Mouse (Mus musculus): ENCODE measurements at regions not wholly inside any gene's neighbourhood (a gene's known extent, or its start where the extent isn't known, plus 50 kb on each side); places are given as distances from the start of the nearest gene placed in this dataset.

DNA sequence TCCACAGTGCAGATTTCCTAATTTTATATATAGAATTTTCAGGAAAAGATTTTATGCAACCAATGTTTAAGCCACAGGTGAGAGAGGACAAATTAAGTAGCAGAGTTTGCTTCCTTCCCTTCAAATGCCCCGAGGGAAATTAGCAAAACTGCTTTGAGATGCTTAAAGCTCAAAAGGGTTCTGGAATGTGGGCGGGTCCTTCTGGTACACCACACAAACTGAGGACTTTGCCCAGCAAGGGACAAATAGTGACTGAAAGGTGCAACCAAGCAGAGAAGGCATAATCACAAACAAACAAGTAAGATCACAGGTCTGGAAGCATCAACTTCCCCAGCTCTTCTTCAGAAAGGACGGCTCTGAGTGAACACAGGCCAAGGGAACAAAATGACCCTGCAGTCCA, 476.4 kb upstream of the Adamts5 start:
- peak; percentile 12 for DNase-seq (ENCODE audit: low read depth, low spot score)
- H3K9ac ChIP-seq (ENCODE audit: insufficient read depth, low read depth, low read length, poor library complexity, severe bottlenecking): no peak overlapping the region
- no peaks in the 10 kb centered on the region for H3K4me1 ChIP-seq (ENCODE audit: control insufficient read depth in 2 of 2, insufficient read depth in 2 of 2, low read length in 2 of 2, poor library complexity in 1 of 2)
- no peak overlapping the region for H3K27ac ChIP-seq (ENCODE audit: insufficient read depth, low read depth, low read length, poor library complexity, severe bottlenecking)
- in situ Hi-C loops (cut with MboI; ENCODE audit: low sequenced_read_pairs in 2 of 2, unreplicated experiment in 2 of 2): no loop called here
- H3K4me3 ChIP-seq (ENCODE audit: insufficient read depth in 1 of 2, low read depth in 1 of 2, low read length in 2 of 2, poor library complexity in 1 of 2, severe bottlenecking in 1 of 2): no peak overlapping the region
- H3K9me3 ChIP-seq (ENCODE audit: control insufficient read depth, insufficient read depth, low read depth, low read length): no peaks in the 10 kb centered on the region
- no peaks in the 10 kb centered on the region for H3K36me3 ChIP-seq (ENCODE audit: control insufficient read depth, insufficient read depth, low read length, poor library complexity, severe bottlenecking)
- TF ChIP-seq CHD2 (IDR thresholded peaks at IDR 0.05; ENCODE audit: low read depth, low read length) (no peak), ZC3H11A (IDR thresholded peaks at IDR 0.05; ENCODE audit: borderline replicate concordance, low read depth, low read length) (no peak), HCFC1 (IDR thresholded peaks at IDR 0.05; ENCODE audit: borderline replicate concordance, insufficient read depth, low read length) (no peak), ZNF384 (IDR thresholded peaks at IDR 0.05; ENCODE audit: low read depth, low read length) (no peak), MAFK (IDR thresholded peaks at IDR 0.05; ENCODE audit: insufficient read depth, low read depth, low read length) (no peak)

DNA sequence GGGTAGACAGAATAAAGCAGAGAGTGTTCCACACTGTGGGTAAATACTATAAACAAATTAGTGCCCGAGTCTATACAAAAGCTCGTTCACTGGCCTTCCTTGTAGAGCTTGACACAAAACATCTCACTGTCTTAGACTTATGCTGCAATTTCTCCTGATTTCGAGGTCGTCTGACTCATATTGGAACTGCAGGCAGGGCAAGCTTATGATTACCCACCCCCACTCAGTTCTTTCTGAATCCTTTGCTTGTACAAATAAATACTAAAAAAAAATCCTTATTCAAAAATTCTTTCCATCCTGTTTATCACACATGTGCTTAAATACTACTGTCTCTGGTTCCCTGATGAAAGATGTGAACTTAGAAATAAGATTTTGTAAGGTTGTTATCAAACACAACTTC, 470.0 kb upstream of the Adamts5 start:
- no peak overlapping the region for H3K9ac ChIP-seq (ENCODE audit: insufficient read depth, low read depth, low read length, poor library complexity, severe bottlenecking)
- DNase-seq (ENCODE audit: low read depth, low spot score): no peak
- no peaks in the 10 kb centered on the region for H3K36me3 ChIP-seq (ENCODE audit: control insufficient read depth, insufficient read depth, low read length, poor library complexity, severe bottlenecking)
- TF ChIP-seq ZC3H11A (IDR thresholded peaks at IDR 0.05; ENCODE audit: borderline replicate concordance, low read depth, low read length) (no peak), MAFK (IDR thresholded peaks at IDR 0.05; ENCODE audit: insufficient read depth, low read depth, low read length) (no peak), ZNF384 (IDR thresholded peaks at IDR 0.05; ENCODE audit: low read depth, low read length) (no peak), HCFC1 (IDR thresholded peaks at IDR 0.05; ENCODE audit: borderline replicate concordance, insufficient read depth, low read length) (no peak), CHD2 (IDR thresholded peaks at IDR 0.05; ENCODE audit: low read depth, low read length) (no peak)
- no peaks in the 10 kb centered on the region for H3K9me3 ChIP-seq (ENCODE audit: control insufficient read depth, insufficient read depth, low read depth, low read length)
- no peak overlapping the region for H3K4me3 ChIP-seq (ENCODE audit: insufficient read depth in 1 of 2, low read depth in 1 of 2, low read length in 2 of 2, poor library complexity in 1 of 2, severe bottlenecking in 1 of 2)
- no peaks in the 10 kb centered on the region for H3K4me1 ChIP-seq (ENCODE audit: control insufficient read depth in 2 of 2, insufficient read depth in 2 of 2, low read length in 2 of 2, poor library complexity in 1 of 2)
- in situ Hi-C loops (cut with MboI; ENCODE audit: low sequenced_read_pairs in 2 of 2, unreplicated experiment in 2 of 2): no loop called here
- no peak overlapping the region for H3K27ac ChIP-seq (ENCODE audit: insufficient read depth, low read depth, low read length, poor library complexity, severe bottlenecking)

DNA sequence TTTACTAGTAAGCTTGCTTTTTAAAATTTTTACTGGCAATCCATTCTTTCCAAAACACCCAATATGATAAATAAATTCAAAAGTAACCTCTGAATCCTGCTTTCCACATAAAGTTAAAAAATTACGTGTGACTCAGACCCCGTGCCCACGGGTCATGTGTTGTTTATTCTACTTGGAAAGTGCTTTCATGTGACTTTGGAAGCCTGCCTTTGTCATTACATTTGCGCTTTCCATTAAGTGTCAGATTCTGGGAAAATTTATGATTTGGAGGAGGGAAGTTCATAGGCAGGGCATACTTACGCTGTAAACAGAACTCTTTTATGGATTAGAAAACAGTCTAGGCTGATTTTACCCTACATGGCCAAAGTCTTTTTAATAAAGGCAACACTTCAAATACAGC, 466.8 kb upstream of the Adamts5 start:
- Histone ChIP-seq H3K9ac (ENCODE audit: insufficient read depth, low read depth, low read length, poor library complexity, severe bottlenecking) (no peak overlapping the region), H3K36me3 (ENCODE audit: control insufficient read depth, insufficient read depth, low read length, poor library complexity, severe bottlenecking) (no peaks in the 10 kb centered on the region), H3K27ac (ENCODE audit: insufficient read depth, low read depth, low read length, poor library complexity, severe bottlenecking) (no peak overlapping the region), H3K4me3 (ENCODE audit: insufficient read depth in 1 of 2, low read depth in 1 of 2, low read length in 2 of 2, poor library complexity in 1 of 2, severe bottlenecking in 1 of 2) (no peak overlapping the region), H3K9me3 (ENCODE audit: control insufficient read depth, insufficient read depth, low read depth, low read length) (no peaks in the 10 kb centered on the region), H3K4me1 (ENCODE audit: control insufficient read depth in 2 of 2, insufficient read depth in 2 of 2, low read length in 2 of 2, poor library complexity in 1 of 2) (no peaks in the 10 kb centered on the region)
- in situ Hi-C loops (cut with MboI; ENCODE audit: low sequenced_read_pairs in 2 of 2, unreplicated experiment in 2 of 2): no loop called here
- DNase-seq (ENCODE audit: low read depth, low spot score): no peak
- TF ChIP-seq ZNF384 (IDR thresholded peaks at IDR 0.05; ENCODE audit: low read depth, low read length): no peak
- no peak for TF ChIP-seq CHD2 (IDR thresholded peaks at IDR 0.05; ENCODE audit: low read depth, low read length)
- no peak for TF ChIP-seq MAFK (IDR thresholded peaks at IDR 0.05; ENCODE audit: insufficient read depth, low read depth, low read length)
- TF ChIP-seq ZC3H11A (IDR thresholded peaks at IDR 0.05; ENCODE audit: borderline replicate concordance, low read depth, low read length): no peak

DNA sequence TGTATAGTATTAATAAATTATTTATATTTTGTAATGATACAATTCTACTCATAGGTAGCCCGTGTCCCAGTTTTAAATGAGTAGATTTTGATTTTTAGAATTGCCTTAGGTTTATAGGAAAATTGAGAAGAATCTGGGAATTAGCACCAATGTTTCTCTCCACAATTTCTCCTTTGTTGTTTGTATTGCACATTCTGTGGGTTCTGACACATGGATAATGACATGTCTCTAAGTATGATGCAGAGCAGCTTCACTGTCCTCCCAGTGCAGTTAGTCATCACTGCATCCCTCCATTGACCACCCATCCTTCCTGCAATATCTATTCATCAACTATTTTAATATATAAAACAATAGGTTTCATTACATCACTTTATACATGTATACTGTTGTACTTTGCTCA, 464.6 kb upstream of the Adamts5 start:
- TF ChIP-seq MAFK (IDR thresholded peaks at IDR 0.05; ENCODE audit: insufficient read depth, low read depth, low read length) (no peak), ZNF384 (IDR thresholded peaks at IDR 0.05; ENCODE audit: low read depth, low read length) (no peak), ZC3H11A (IDR thresholded peaks at IDR 0.05; ENCODE audit: borderline replicate concordance, low read depth, low read length) (no peak), CHD2 (IDR thresholded peaks at IDR 0.05; ENCODE audit: low read depth, low read length) (no peak), HCFC1 (IDR thresholded peaks at IDR 0.05; ENCODE audit: borderline replicate concordance, insufficient read depth, low read length) (no peak)
- Histone ChIP-seq H3K36me3 (ENCODE audit: control insufficient read depth, insufficient read depth, low read length, poor library complexity, severe bottlenecking) (no peaks in the 10 kb centered on the region), H3K27ac (ENCODE audit: insufficient read depth, low read depth, low read length, poor library complexity, severe bottlenecking) (no peak overlapping the region), H3K9ac (ENCODE audit: insufficient read depth, low read depth, low read length, poor library complexity, severe bottlenecking) (no peak overlapping the region), H3K4me3 (ENCODE audit: insufficient read depth in 1 of 2, low read depth in 1 of 2, low read length in 2 of 2, poor library complexity in 1 of 2, severe bottlenecking in 1 of 2) (no peak overlapping the region), H3K9me3 (ENCODE audit: control insufficient read depth, insufficient read depth, low read depth, low read length) (no peaks in the 10 kb centered on the region), H3K4me1 (ENCODE audit: control insufficient read depth in 2 of 2, insufficient read depth in 2 of 2, low read length in 2 of 2, poor library complexity in 1 of 2) (no peaks in the 10 kb centered on the region)
- in situ Hi-C loops (cut with MboI; ENCODE audit: low sequenced_read_pairs in 2 of 2, unreplicated experiment in 2 of 2): no loop called here
- DNase-seq (ENCODE audit: low read depth, low spot score): no peak

- H3K4me3 ChIP-seq (ENCODE audit: insufficient read depth in 1 of 2, low read depth in 1 of 2, low read length in 2 of 2, poor library complexity in 1 of 2, severe bottlenecking in 1 of 2): no peak overlapping the region
- no peaks in the 10 kb centered on the region for H3K9me3 ChIP-seq (ENCODE audit: control insufficient read depth, insufficient read depth, low read depth, low read length)
- DNase-seq (ENCODE audit: low read depth, low spot score): no peak
- H3K36me3 ChIP-seq (ENCODE audit: control insufficient read depth, insufficient read depth, low read length, poor library complexity, severe bottlenecking): no peaks in the 10 kb centered on the region
- no peak overlapping the region for H3K27ac ChIP-seq (ENCODE audit: insufficient read depth, low read depth, low read length, poor library complexity, severe bottlenecking)
- H3K9ac ChIP-seq (ENCODE audit: insufficient read depth, low read depth, low read length, poor library complexity, severe bottlenecking): no peak overlapping the region
- no peak for TF ChIP-seq CHD2 (IDR thresholded peaks at IDR 0.05; ENCODE audit: low read depth, low read length)
- no peak for TF ChIP-seq ZNF384 (IDR thresholded peaks at IDR 0.05; ENCODE audit: low read depth, low read length)
- no peak for TF ChIP-seq HCFC1 (IDR thresholded peaks at IDR 0.05; ENCODE audit: borderline replicate concordance, insufficient read depth, low read length)
- no peak for TF ChIP-seq MAFK (IDR thresholded peaks at IDR 0.05; ENCODE audit: insufficient read depth, low read depth, low read length)
- TF ChIP-seq ZC3H11A (IDR thresholded peaks at IDR 0.05; ENCODE audit: borderline replicate concordance, low read depth, low read length): no peak
- H3K4me1 ChIP-seq (ENCODE audit: control insufficient read depth in 2 of 2, insufficient read depth in 2 of 2, low read length in 2 of 2, poor library complexity in 1 of 2): no peaks in the 10 kb centered on the region
- in situ Hi-C loops (cut with MboI; ENCODE audit: low sequenced_read_pairs in 2 of 2, unreplicated experiment in 2 of 2): no loop called here
These were observed 459.5 kb upstream of the Adamts5 start for GRCm38 (mm10) chr16:86361099-86361498.

Data from ES-E14 (cell line).